Mouse (Mus musculus): ENCODE measurements around the gene Rbm17. TPM values are rescaled to one million over a fixed set of nuclear protein-coding genes. Genes with fewer than 3 reads are reported as not detected.

The Rbm17 gene
- polyA plus RNA-seq, 1 experiment from 2014 or later, result 58.1 TPM

DNA sequence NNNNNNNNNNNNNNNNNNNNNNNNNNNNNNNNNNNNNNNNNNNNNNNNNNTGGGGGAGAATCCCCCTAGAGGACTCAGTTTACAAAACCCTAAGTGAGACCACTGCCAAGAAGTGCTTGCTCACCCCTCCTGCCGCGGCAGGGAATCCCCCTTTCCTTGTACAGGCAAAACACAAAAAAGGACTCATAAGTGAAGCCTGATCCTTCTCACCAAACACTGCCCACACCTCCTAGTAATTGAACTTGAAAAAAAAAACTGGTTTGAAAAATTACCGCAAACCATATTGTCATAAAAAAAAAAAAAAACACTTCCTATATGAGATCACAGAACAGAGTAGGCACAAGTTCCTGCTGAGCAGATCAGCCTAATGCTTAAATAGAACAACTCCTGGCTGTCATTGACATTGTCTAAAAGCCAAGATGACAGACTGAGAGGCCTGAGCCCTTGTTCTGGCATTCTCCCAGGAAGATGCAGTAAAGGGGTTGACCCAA, 38.5 kb upstream of the Rbm17 start, which contains the start of gene Il2ra:
Il2ra (plus strand) TSS at position 357 of the 491 bp plus-strand sequence.
- Histone ChIP-seq H3K9ac (ENCODE audit: low read depth, low read length) (no peak within 1 kb of the TSS), H3K27me3 (replicated peaks; ENCODE audit: control insufficient read depth, insufficient read depth, low read length) (no peaks in the 10 kb centered on the region), H3K4me1 (replicated peaks; ENCODE audit: control insufficient read depth, insufficient read depth, low read length) (no peaks in the 10 kb centered on the region), H3K36me3 (ENCODE audit: control insufficient read depth, insufficient read depth) (no peaks in the 10 kb centered on the region), H3K27ac (ENCODE audit: low read depth, low read length) (no peak within 1 kb of the TSS), H3K9me3 (ENCODE audit: control insufficient read depth) (no peaks in the 10 kb centered on the region), H3K4me2 (replicated peaks; ENCODE audit: low read depth) (no peak within 1 kb of the TSS), H3K4me3 (ENCODE audit: low read depth, low read length) (no peak within 1 kb of the TSS)
- no peak for ATAC-seq
- WGBS, result 87% methylated on average over 3 of the region's 3 CpGs
- no peak for TF ChIP-seq CTCF (IDR thresholded peaks at IDR 0.05; ENCODE audit: low read depth)

GRCm38 (mm10) chr2:11637115-11637514, 33.2 kb upstream of the Rbm17 start:
- no peaks in the 10 kb centered on the region for H3K36me3 ChIP-seq (ENCODE audit: control insufficient read depth, insufficient read depth)
- no peaks in the 10 kb centered on the region for H3K4me1 ChIP-seq (replicated peaks; ENCODE audit: control insufficient read depth, insufficient read depth, low read length)
- no peak overlapping the region for H3K4me3 ChIP-seq (ENCODE audit: low read depth, low read length)
- H3K9ac ChIP-seq (ENCODE audit: low read depth, low read length), result no peak overlapping the region
- ATAC-seq, result no peak
- TF ChIP-seq CTCF (IDR thresholded peaks at IDR 0.05; ENCODE audit: low read depth), result no peak
- 47% methylated on average over 1 of the region's 1 CpGs for WGBS
- no peaks in the 10 kb centered on the region for H3K9me3 ChIP-seq (ENCODE audit: control insufficient read depth)
- no peaks in the 10 kb centered on the region for H3K27me3 ChIP-seq (replicated peaks; ENCODE audit: control insufficient read depth, insufficient read depth, low read length)
- H3K4me2 ChIP-seq (replicated peaks; ENCODE audit: low read depth), result no peak overlapping the region
- no peak overlapping the region for H3K27ac ChIP-seq (ENCODE audit: low read depth, low read length)

GRCm38 (mm10) chr2:11636138-11636480, 32.2 kb upstream of the Rbm17 start:
- H3K9me3 ChIP-seq (ENCODE audit: control insufficient read depth), result no peaks in the 10 kb centered on the region
- no peaks in the 10 kb centered on the region for H3K36me3 ChIP-seq (ENCODE audit: control insufficient read depth, insufficient read depth)
- no peak for TF ChIP-seq CTCF (IDR thresholded peaks at IDR 0.05; ENCODE audit: low read depth)
- WGBS, result 63% methylated on average over 3 of the region's 3 CpGs
- no peak overlapping the region for H3K4me2 ChIP-seq (replicated peaks; ENCODE audit: low read depth)
- no peak overlapping the region for H3K4me3 ChIP-seq (ENCODE audit: low read depth, low read length)
- no peaks in the 10 kb centered on the region for H3K27me3 ChIP-seq (replicated peaks; ENCODE audit: control insufficient read depth, insufficient read depth, low read length)
- H3K9ac ChIP-seq (ENCODE audit: low read depth, low read length), result no peak overlapping the region
- no peak for ATAC-seq
- no peaks in the 10 kb centered on the region for H3K4me1 ChIP-seq (replicated peaks; ENCODE audit: control insufficient read depth, insufficient read depth, low read length)
- H3K27ac ChIP-seq (ENCODE audit: low read depth, low read length), result no peak overlapping the region

DNA sequence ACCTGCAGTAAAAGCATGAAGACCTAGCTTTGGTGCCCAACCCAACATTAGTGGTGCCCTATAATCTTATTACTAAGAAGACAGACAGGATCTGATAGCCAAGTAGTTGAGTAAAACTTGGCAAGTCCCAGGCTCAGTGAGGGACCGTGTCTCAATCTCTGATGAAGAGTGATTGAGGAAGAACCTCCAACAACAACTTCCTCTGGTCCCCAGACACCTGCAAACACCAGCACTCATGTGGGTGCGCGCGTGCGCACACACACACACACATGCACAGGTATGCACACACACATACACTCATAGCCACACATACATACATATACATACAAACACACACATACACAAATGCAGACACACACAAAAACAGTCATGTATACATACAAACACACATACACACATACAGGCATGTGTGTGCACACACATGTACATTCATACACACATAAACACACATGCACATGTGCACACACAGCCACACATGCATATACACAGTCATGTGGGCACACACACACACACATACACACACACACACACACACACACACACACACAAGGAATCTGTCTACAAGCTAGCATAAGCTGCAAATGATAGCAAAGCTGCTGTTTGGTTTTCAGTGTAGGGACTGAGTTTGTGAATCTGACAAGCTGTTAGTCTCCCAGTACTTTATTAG, 31.7 kb upstream of the Rbm17 start:
- 95% methylated on average over 5 of the region's 5 CpGs for WGBS
- Histone ChIP-seq H3K36me3 (ENCODE audit: control insufficient read depth, insufficient read depth) (no peaks in the 10 kb centered on the region), H3K4me3 (ENCODE audit: low read depth, low read length) (no peak overlapping the region), H3K4me1 (replicated peaks; ENCODE audit: control insufficient read depth, insufficient read depth, low read length) (no peaks in the 10 kb centered on the region), H3K9me3 (ENCODE audit: control insufficient read depth) (no peaks in the 10 kb centered on the region), H3K27ac (ENCODE audit: low read depth, low read length) (no peak overlapping the region), H3K27me3 (replicated peaks; ENCODE audit: control insufficient read depth, insufficient read depth, low read length) (no peaks in the 10 kb centered on the region), H3K9ac (ENCODE audit: low read depth, low read length) (no peak overlapping the region), H3K4me2 (replicated peaks; ENCODE audit: low read depth) (no peak overlapping the region)
- no peak for ATAC-seq
- TF ChIP-seq CTCF (IDR thresholded peaks at IDR 0.05; ENCODE audit: low read depth), result no peak

- no peak overlapping the region for H3K27ac ChIP-seq (ENCODE audit: low read depth, low read length)
- H3K4me3 ChIP-seq (ENCODE audit: low read depth, low read length), result no peak overlapping the region
- no peaks in the 10 kb centered on the region for H3K4me1 ChIP-seq (replicated peaks; ENCODE audit: control insufficient read depth, insufficient read depth, low read length)
- no peak overlapping the region for H3K4me2 ChIP-seq (replicated peaks; ENCODE audit: low read depth)
- no peaks in the 10 kb centered on the region for H3K27me3 ChIP-seq (replicated peaks; ENCODE audit: control insufficient read depth, insufficient read depth, low read length)
- H3K9me3 ChIP-seq (ENCODE audit: control insufficient read depth), result no peaks in the 10 kb centered on the region
- no peak for ATAC-seq
- no peaks in the 10 kb centered on the region for H3K36me3 ChIP-seq (ENCODE audit: control insufficient read depth, insufficient read depth)
- H3K9ac ChIP-seq (ENCODE audit: low read depth, low read length), result no peak overlapping the region
- WGBS, result 87% methylated on average over 6 of the region's 6 CpGs
- no peak for TF ChIP-seq CTCF (IDR thresholded peaks at IDR 0.05; ENCODE audit: low read depth)
Measured at GRCm38 (mm10) chr2:11635035-11635434, 31.1 kb upstream of the Rbm17 start.

DNA sequence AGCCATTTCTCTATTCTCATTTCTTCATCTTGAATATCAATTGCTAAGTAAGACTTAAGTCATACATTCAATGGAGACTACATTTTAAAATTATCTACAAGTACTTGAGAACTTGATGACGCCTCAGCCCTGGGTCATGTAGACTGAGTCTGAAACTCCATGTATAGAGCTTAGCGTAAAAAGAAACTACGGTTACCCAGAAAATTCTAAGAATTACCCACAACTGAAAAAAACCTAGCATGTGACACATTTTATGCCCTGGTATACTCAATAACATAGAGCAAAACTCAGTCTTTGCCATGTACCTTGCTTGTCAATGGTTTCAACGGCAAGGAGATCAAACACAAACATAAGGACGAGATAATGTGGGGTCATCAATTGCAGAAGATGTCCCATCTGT, 21.9 kb upstream of the Rbm17 start, which contains the start of gene Gm17490:
Gm17490 (minus strand) TSS at position 375 of the 400 bp plus-strand sequence.
- no peak within 1 kb of the TSS for H3K9ac ChIP-seq (ENCODE audit: low read depth, low read length)
- no peak within 1 kb of the TSS for H3K4me2 ChIP-seq (replicated peaks; ENCODE audit: low read depth)
- H3K9me3 ChIP-seq (ENCODE audit: control insufficient read depth), result no peaks in the 10 kb centered on the region
- no peaks in the 10 kb centered on the region for H3K27me3 ChIP-seq (replicated peaks; ENCODE audit: control insufficient read depth, insufficient read depth, low read length)
- H3K4me3 ChIP-seq (ENCODE audit: low read depth, low read length), result no peak within 1 kb of the TSS
- no peaks in the 10 kb centered on the region for H3K4me1 ChIP-seq (replicated peaks; ENCODE audit: control insufficient read depth, insufficient read depth, low read length)
- WGBS, result 93% methylated on average over 5 of the region's 5 CpGs
- no peak for TF ChIP-seq CTCF (IDR thresholded peaks at IDR 0.05; ENCODE audit: low read depth)
- no peak within 1 kb of the TSS for H3K27ac ChIP-seq (ENCODE audit: low read depth, low read length)
- no peak for ATAC-seq
- H3K36me3 ChIP-seq (ENCODE audit: control insufficient read depth, insufficient read depth), result no peaks in the 10 kb centered on the region

Data from intestine, postnatal 0 days (tissue).